Mouse (Mus musculus): ENCODE measurements around the gene Vezt. TPM values are rescaled to one million over a fixed set of nuclear protein-coding genes. Genes with fewer than 3 reads are reported as not detected.

Vezt gene
- total RNA-seq, 2 experiments from 2014 or later: 30.4 to 40.6 TPM

DNA sequence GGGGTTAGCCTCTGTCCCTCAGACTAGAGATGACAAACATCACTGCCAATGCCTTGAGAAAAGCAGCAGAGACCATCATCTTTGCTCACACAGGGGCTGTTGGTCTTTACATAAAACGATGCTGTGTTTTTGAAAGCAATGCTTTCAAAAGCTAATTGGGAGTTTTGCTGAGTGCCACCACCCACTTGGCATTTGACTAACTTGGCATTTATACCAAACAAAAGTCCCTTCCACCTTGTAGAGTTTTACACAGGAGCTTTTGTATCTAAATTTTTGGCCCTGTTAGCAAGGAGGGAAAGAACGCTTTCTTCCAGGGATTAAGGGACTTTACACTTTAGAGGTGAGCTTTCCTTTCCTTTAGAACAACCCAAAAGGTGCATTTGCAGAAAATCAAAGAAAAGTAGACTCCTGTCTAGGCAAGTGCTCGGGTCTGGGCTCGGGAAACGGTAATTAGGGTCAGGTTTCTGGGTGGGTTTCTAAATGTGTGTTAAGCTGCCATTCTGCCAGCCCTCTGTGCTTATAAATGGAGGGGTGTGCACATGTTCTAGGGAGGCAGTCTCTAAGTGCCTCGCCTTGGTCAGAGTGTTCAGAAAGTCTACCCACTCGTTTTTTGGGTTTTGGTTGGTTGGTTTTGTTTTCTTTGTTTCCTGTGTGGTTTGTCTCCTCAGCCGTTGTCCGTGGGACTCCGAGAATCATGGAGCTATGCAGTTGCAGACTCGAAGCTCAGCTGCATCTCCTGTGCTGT lies 119.9 kb downstream of the Vezt start:
- no peak for DNase-seq (ENCODE audit: low spot score in 2 of 2)

- DNase-seq (ENCODE audit: low spot score in 2 of 2): no peak
Observed at GRCm38 (mm10) chr10:93913525-93913924, 122.1 kb downstream of the Vezt start.

GRCm38 (mm10) chr10:93912917-93913316 lies 122.7 kb downstream of the Vezt start:
- no peak for DNase-seq (ENCODE audit: low spot score in 2 of 2)

- DNase-seq (ENCODE audit: low spot score in 2 of 2): no peak
Observed at GRCm38 (mm10) chr10:93912136-93912855, 123.3 kb downstream of the Vezt start.

- no peak for DNase-seq (ENCODE audit: low spot score in 2 of 2)
Observed at GRCm38 (mm10) chr10:93911326-93911725, 124.3 kb downstream of the Vezt start.

GRCm38 (mm10) chr10:93909811-93910446 lies 125.7 kb downstream of the Vezt start:
- no peak for DNase-seq (ENCODE audit: low spot score in 2 of 2)

DNA sequence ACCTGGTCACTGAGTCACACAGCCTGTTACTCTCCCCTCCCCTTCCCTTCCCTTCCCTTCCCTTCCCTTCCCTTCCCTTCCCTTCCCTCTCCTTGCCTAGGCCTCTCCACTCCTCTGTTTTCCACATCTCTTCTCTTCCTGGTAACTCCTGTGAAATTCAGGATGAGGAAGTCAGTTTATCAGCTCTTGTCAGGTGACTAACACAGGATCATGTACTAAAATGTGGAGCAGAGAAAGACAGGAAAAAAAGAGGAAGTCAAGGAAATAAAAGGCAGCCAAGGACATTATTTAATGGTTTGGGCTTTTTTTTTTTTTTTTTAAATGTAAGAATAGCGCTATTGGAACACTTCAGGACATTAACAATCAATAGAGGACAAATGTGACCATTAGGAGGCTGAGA lies 126.6 kb downstream of the Vezt start:
- DNase-seq (ENCODE audit: low spot score in 2 of 2): no peak

DNA sequence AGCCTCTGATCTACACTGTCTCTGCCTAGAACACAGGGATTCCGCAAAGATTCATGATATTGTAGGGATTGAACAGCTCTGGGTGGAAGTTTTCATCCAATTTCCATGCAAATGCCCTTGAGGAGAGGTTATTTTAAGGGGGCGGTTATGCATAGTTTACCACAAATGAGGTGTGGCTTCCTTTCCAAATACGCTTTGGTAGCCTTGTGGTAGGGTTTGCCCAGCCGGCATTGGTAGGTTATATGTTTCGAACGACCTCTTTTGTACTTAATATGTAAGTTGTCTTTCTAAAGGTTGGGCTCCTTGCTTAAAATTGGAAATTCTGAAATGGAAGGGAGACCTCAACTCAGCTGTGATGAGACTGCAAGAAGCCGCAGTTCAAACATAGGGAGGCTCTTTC lies 127.1 kb downstream of the Vezt start:
- no peak for DNase-seq (ENCODE audit: low spot score in 2 of 2)

- no peak for DNase-seq (ENCODE audit: low spot score in 2 of 2)
Observed at GRCm38 (mm10) chr10:93907376-93907775, 128.2 kb downstream of the Vezt start.

GRCm38 (mm10) chr10:93899907-93900306 lies 135.7 kb downstream of the Vezt start:
- DNase-seq (ENCODE audit: low spot score in 2 of 2): no peak

DNA sequence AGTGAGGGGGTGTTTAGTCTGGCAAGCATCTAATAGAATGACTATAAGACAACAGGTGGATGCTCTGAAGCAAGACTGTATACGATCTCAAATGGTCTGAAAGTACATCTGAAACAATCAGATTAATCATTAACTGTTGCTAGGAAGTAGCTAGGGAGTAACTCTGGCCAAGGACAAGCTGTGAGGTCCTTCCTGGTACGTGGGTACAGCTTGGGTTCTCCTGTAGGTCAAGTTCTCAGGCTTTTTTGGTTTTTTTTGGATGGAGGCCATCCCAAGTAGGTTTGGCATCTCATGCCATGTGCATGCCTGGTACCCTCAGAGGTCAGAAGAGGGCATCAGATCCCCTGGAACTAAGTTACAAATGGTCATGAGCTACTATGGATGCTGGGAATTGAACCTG lies 136.3 kb downstream of the Vezt start:
- no peak for DNase-seq (ENCODE audit: low spot score in 2 of 2)

DNA sequence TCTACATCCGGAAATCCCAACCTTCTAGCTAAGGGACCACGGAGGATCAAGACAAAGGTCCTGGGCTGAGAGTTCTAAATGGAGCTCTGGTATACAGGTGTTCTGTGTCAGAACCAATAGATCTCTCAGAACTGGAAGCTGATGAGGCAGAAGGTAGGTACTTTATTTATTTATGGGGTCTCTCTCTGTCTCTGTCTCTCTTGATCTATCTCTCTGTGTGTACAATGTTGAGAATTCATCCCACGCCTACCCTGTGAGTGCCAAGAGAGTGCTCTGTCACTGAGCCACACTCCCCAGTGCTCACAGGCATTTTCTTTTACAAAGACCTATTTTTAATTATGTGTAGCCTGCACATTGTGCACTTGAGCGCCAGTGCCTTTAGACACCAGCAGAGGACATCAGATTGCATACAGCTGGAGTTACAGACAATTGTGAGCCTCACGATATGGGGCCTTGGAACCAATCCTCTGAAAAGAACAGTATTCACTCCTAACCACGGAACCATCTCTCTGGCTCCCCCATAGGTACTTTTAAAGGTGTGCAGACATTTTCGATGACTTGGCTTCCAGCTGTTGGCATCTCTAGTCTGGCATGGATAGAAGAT lies 138.5 kb downstream of the Vezt start, which contains the start of gene Metap2:
TSS of gene Metap2 (minus strand) at position 51 of the 604 bp plus-strand sequence.
- DNase-seq (ENCODE audit: low spot score in 2 of 2): no peak

DNA sequence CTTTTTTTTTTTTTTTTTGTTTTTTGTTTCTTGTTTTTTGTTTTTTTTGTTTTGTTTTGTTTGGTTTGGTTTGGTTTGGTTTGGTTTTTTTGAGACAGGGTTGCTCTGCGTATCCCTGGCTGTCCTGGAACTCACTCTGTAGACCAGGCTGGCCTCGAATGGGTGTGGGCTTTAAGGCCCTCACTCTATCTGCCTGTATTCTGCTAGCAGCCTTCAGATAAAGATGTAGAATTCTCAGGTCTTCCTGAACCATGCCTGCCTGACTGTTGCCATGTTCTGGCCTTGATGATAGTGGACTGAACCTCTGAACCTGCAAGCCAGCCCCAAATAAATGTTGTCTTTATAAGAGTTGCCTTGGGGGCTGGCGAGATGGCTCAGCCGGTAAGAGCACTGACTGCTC lies 143.1 kb downstream of the Vezt start:
- no peak for DNase-seq (ENCODE audit: low spot score in 2 of 2)

DNA sequence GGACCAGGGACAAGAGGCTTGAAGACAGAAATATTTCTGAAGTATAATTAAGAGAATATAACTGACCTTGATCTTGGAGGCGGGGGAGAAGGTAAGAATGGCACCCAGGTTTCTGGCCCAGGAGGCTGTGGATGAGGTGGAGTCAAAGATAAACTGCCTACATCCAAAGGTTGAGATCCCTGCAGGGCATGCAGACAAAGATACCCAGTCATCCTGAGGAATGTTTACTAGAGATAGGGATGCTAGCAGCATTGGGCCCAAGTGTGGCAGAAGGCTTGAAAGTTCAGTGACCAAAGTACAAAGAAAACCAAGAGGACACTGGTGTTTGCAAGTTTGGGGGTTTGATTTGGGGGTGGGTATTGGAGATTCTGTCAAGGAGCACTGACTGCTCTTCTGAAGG lies 144.6 kb downstream of the Vezt start:
- DNase-seq (ENCODE audit: low spot score in 2 of 2): no peak

GRCm38 (mm10) chr10:93890565-93890964 lies 145.1 kb downstream of the Vezt start:
- no peak for DNase-seq (ENCODE audit: low spot score in 2 of 2)

GRCm38 (mm10) chr10:93889976-93890375 lies 145.6 kb downstream of the Vezt start:
- peak in 1 of 2 experiments; percentile 16 for DNase-seq (ENCODE audit: low spot score in 2 of 2)

- DNase-seq (ENCODE audit: low spot score in 2 of 2): peak; percentile 79 to 87
Observed at GRCm38 (mm10) chr10:93889579-93889950, 146.1 kb downstream of the Vezt start.

Small RNA genes within 50 kb of the gene (microRNA-seq; reads per million reads assigned to microRNA genes)
- gene Mir331: 8.7 reads per million, percentile 25 among the genes with 10 or more reads in this experiment

Other genes starting within 250 kb of the Vezt start
- gene Usp44, start 204.3 kb downstream of the Vezt start, total RNA-seq (2021): under 1 TPM; 0.49 to 0.64 TPM
- 100 to 1,000 TPM; 173 to 183 TPM for gene Metap2, start 138.7 kb downstream of the Vezt start, total RNA-seq (2021)
- gene Fgd6, start 184 bp upstream of the Vezt start, total RNA-seq (2021): 1 to 10 TPM; 2.1 to 3.6 TPM
- 1 to 10 TPM; 8.6 to 9.0 TPM for gene Nr2c1, start 112.2 kb upstream of the Vezt start, total RNA-seq (2021)
- gene Ndufa12, start 162.9 kb upstream of the Vezt start, total RNA-seq (2021): 100 to 1,000 TPM; 345 to 383 TPM

Measured in gastrocnemius, postnatal 4 days (tissue).